Comparison of ENCODE assay signal across 8 mouse cellular contexts in the genomic region with DNA sequence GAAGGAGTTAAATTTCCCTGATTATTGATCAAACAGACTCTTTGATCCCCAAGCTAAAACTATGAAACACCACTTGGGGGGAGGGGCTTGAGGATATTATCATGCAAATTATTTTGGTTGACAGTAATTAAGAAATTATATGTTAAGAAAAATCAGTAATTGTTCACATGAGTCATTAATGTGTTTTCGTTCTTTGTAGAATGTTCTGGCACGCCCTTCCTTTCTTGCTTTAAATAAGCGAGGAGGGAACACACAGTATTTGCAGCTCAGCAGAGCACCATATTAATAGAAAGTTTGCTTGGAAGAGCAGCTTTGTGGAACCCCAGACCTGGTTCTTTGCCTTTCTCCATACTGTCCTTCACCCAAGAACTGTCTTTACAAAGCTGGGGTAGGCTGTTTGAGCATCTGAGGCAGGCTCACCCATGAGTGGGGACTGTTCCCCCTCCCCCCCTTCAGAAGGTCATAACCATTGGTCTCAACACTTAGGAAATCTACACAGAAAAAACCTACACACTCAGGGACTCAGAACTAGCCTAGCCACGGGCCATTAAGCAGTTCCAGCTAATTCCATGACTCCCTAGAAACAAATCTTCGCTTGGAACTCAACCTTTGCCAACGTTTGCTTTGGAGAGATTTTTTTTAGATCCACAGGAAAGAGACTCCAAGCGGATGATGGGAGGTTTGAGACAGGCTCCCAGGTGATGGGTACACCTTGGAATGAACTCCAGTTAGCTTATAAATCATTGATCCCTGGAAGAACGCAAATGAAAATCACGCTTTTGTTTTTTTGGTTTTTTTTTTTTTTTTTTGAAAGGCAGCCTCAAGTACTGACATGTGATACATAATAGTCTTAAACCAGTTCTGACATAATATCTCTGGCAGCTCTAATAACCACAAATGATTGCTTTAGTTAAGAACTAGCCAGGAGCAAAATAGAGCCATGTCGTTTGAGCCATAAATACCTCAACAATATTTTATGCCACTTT.
DNase-seq lines count a peak whose midpoint lies in the region; ATAC-seq and TF ChIP-seq lines count a peak whose summit lies in the region.

No protein-coding gene starts in this region.

- TF ChIP-seq CTCF in lung, embryonic 14.5 days (IDR thresholded peaks at IDR 0.05; ENCODE audit: low read depth) = no peak
- TF ChIP-seq CTCF in intestine, postnatal 0 days (IDR thresholded peaks at IDR 0.05; ENCODE audit: low read depth) = no peak

- H3K27ac ChIP-seq in lung, embryonic 14.5 days (ENCODE audit: low read depth) = peak overlapping the region; percentile 71
- peak overlapping the region; percentile 64 for H3K27ac ChIP-seq in forebrain, embryonic 15.5 days (replicated peaks)
- peak overlapping the region; percentile 31; the same call in 1 of the 2 replicates for H3K27ac ChIP-seq in intestine, postnatal 0 days (ENCODE audit: low read depth, low read length)

- peaks cover 23% of the 10 kb centered on the region for H3K4me1 ChIP-seq in lung, embryonic 14.5 days (ENCODE audit: insufficient read depth)
- peaks cover 30% of the 10 kb centered on the region for H3K4me1 ChIP-seq in forebrain, embryonic 15.5 days
- peaks cover 22% of the 10 kb centered on the region for H3K4me1 ChIP-seq in intestine, postnatal 0 days (replicated peaks; ENCODE audit: control insufficient read depth, insufficient read depth, low read length)

- no peak for ATAC-seq in lung, embryonic 14.5 days (ENCODE audit: insufficient read depth)
- peak; percentile 58; the same call in 1 of the 2 replicates for ATAC-seq in forebrain, embryonic 15.5 days (replicated peaks)
- ATAC-seq in intestine, postnatal 0 days = no peak
- ATAC-seq in megakaryocyte-erythroid progenitor cell, adult 5-6 weeks (replicated peaks; ENCODE audit: low FRiP score, low TSS enrichment, poor library complexity, severe bottlenecking) = no peak

- no peak overlapping the region for H3K4me2 ChIP-seq in lung, embryonic 14.5 days
- no peak overlapping the region; the same call in 1 of the 2 replicates for H3K4me2 ChIP-seq in forebrain, embryonic 15.5 days (replicated peaks)
- no peak overlapping the region for H3K4me2 ChIP-seq in intestine, postnatal 0 days (replicated peaks; ENCODE audit: low read depth)

- H3K9ac ChIP-seq in lung, embryonic 14.5 days = no peak overlapping the region
- H3K9ac ChIP-seq in forebrain, embryonic 15.5 days (replicated peaks) = no peak overlapping the region
- H3K9ac ChIP-seq in intestine, postnatal 0 days (ENCODE audit: low read depth, low read length) = no peak overlapping the region

- peak; percentile 36 for DNase-seq in lung, embryonic 14.5 days
- DNase-seq in lung, adult 18-20 months = no peak
- DNase-seq in skeletal muscle tissue, adult 2 months (ENCODE audit: low read depth, low spot score) = peak; percentile 19
- no peak for DNase-seq in cerebellum, postnatal 4 days (ENCODE audit: low spot score in 2 of 2)
- no peak for DNase-seq in right cerebral cortex, adult 18-20 months

- WGBS in lung, embryonic 14.5 days = 59% methylated on average over 10 of the region's 10 CpGs
- 42% methylated on average over 10 of the region's 10 CpGs for WGBS in forebrain, embryonic 15.5 days
- WGBS in intestine, postnatal 0 days = 40% methylated on average over 10 of the region's 10 CpGs

- H3K9me3 ChIP-seq in lung, embryonic 14.5 days (ENCODE audit: low read depth, low read length) = no peaks in the 10 kb centered on the region
- no peaks in the 10 kb centered on the region for H3K9me3 ChIP-seq in forebrain, embryonic 15.5 days
- H3K9me3 ChIP-seq in intestine, postnatal 0 days (ENCODE audit: control insufficient read depth) = no peaks in the 10 kb centered on the region

- H3K36me3 ChIP-seq in lung, embryonic 14.5 days (ENCODE audit: insufficient read depth) = peaks cover 3% of the 10 kb centered on the region; the same call in 1 of the 2 replicates
- H3K36me3 ChIP-seq in forebrain, embryonic 15.5 days = no peaks in the 10 kb centered on the region
- H3K36me3 ChIP-seq in intestine, postnatal 0 days (ENCODE audit: control insufficient read depth, insufficient read depth) = no peaks in the 10 kb centered on the region

- H3K4me3 ChIP-seq in lung, embryonic 14.5 days (ENCODE audit: low read depth, low read length) = no peak overlapping the region
- H3K4me3 ChIP-seq in forebrain, embryonic 15.5 days = no peak overlapping the region
- H3K4me3 ChIP-seq in intestine, postnatal 0 days (ENCODE audit: low read depth, low read length) = no peak overlapping the region

- no peaks in the 10 kb centered on the region for H3K27me3 ChIP-seq in lung, embryonic 14.5 days (ENCODE audit: insufficient read depth, low read length)
- no peaks in the 10 kb centered on the region for H3K27me3 ChIP-seq in forebrain, embryonic 15.5 days
- H3K27me3 ChIP-seq in intestine, postnatal 0 days (replicated peaks; ENCODE audit: control insufficient read depth, insufficient read depth, low read length) = no peaks in the 10 kb centered on the region

Comparison
In these comparisons a context has a peak if more than half of its experiments do, and no peak if none do; other contexts are left out.
1. DNase-seq: peak in lung, embryonic 14.5 days (single experiment) and skeletal muscle tissue, adult 2 months (single experiment); none in lung, adult 18-20 months (0 of 2), cerebellum, postnatal 4 days (0 of 2) and right cerebral cortex, adult 18-20 months (single experiment).
2. Peak in every context shown above with its lines, with median percentiles within 50 percentile points of each other: H3K27ac ChIP-seq.